Mouse (Mus musculus) lung, embryonic 16.5 days (tissue): ENCODE data around the gene Olfr1410. TPM values are rescaled to one million over a fixed set of nuclear protein-coding genes. Genes with fewer than 3 reads are reported as not detected.

Experiments used
- ATAC-seq: fragments of 200-750 bp; cut with Nextera tagmentation; 2 replicates; pipeline ENCODE4 v1.8.0; 2017; ENCODE audit warnings: low read depth, mild to moderate bottlenecking, moderate library complexity
- H3K27ac ChIP-seq: fragments of 300-500 bp; sonication (generic); 2 replicates; pipeline ENCODE4 v1.5.1; 2014; ENCODE audit warnings: mild to moderate bottlenecking, control low read depth, low read length
- H3K27me3 ChIP-seq: fragments of 300-500 bp; sonication (generic); 2 replicates; pipeline ENCODE4 v1.6.1; 2014; ENCODE audit warnings: low read depth, low read length, mixed read lengths; ENCODE audit not compliant: control insufficient read depth, insufficient read depth
- H3K36me3 ChIP-seq: fragments of 300-500 bp; sonication (generic); 2 replicates; pipeline ENCODE4 v1.6.1; 2014; ENCODE audit warnings: low read length; ENCODE audit not compliant: control insufficient read depth, insufficient read depth
- H3K4me1 ChIP-seq: fragments of 300-500 bp; sonication (generic); replicated peaks from 2 replicates; pipeline ENCODE4 v1.6.1; 2014; ENCODE audit warnings: low read length, mixed read lengths; ENCODE audit not compliant: control insufficient read depth, insufficient read depth
- H3K4me2 ChIP-seq: fragments of 300-500 bp; sonication (generic); 2 replicates; pipeline ENCODE4 v1.6.1; 2014; ENCODE audit warnings: low read depth, low read length, control low read depth
- H3K4me3 ChIP-seq: fragments of 300-500 bp; sonication (generic); 2 replicates; pipeline ENCODE4 v1.5.1; 2014; ENCODE audit warnings: mild to moderate bottlenecking, low read length, control low read depth
- H3K9ac ChIP-seq: fragments of 300-500 bp; sonication (generic); 2 replicates; pipeline ENCODE4 v1.6.1; 2014; ENCODE audit warnings: low read length, control low read depth
- H3K9me3 ChIP-seq: fragments of 300-500 bp; sonication (generic); 2 replicates; pipeline ENCODE4 v1.6.1; 2016; ENCODE audit warnings: low read length; ENCODE audit not compliant: control insufficient read depth
- WGBS: fragments of 180-500 bp; shearing (Covaris S2); extraction: QIAGEN DNeasy Blood & Tissue Kit; methylation state at CpG from one replicate; pipeline ENCODE4 v1.1.7; 2014; 5-methylcytosine and 5-hydroxymethylcytosine counted together
- polyA plus RNA-seq: library from polyadenylated mRNA; unstranded; fragments of >200 nt; fragmentation: Nextera tagmentation; extraction: Ambion mirVana; gene quantifications from 2 replicates; pipeline ENCODE4 v1.2.1, GENCODE M21; 2015

The Olfr1410 gene
- polyA plus RNA-seq, 1 experiment from 2014 or later: not detected

DNA sequence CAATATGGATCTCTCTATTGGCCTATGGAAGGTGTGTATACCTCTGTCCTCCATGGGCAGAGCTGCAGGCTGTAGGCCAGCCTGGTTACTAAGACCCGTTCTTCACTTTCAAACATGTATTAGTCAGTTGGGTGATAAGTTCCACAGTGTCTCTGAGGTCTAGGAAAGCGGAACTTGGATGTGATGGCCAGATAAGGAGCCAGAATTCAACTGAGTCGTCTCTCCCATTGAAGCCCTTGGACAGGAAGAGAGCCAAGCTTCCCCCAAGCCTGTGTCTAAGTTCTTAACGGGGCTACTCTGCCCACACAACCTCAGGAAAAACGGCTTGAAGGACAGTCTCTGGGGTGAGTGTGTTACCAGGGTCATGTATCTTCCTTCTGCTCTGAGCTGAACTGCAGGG is 53.8 kb downstream of the Olfr1410 start:
- no peak overlapping the region for H3K4me2 ChIP-seq
- ATAC-seq: no peak
- H3K9ac ChIP-seq: no peak overlapping the region
- no peaks in the 10 kb centered on the region for H3K4me1 ChIP-seq
- H3K27me3 ChIP-seq: no peaks in the 10 kb centered on the region
- H3K4me3 ChIP-seq: no peak overlapping the region
- no peak overlapping the region for H3K27ac ChIP-seq
- whole genome bisulfite sequencing: 42% methylated on average over 5 of the region's 5 CpGs
- no peaks in the 10 kb centered on the region for H3K36me3 ChIP-seq
- no peaks in the 10 kb centered on the region for H3K9me3 ChIP-seq

Other genes with a start within 250 kb of the Olfr1410 start
- 244 and 267 TPM in 2 replicates for gene Ndufa10, start 131.9 kb upstream of the Olfr1410 start, polyA plus RNA-seq
- not detected in 2 replicates for gene Olfr1416, start 120.7 kb upstream of the Olfr1410 start, polyA plus RNA-seq
- gene Olfr1415, start 109.7 kb upstream of the Olfr1410 start, polyA plus RNA-seq: not detected in 2 replicates
- not detected in 2 replicates for gene Olfr1414, start 87.1 kb upstream of the Olfr1410 start, polyA plus RNA-seq
- not detected in 2 replicates for gene Olfr1413, start 34.5 kb upstream of the Olfr1410 start, polyA plus RNA-seq
- gene Olfr1412, start 20.0 kb upstream of the Olfr1410 start, polyA plus RNA-seq: not detected in 2 replicates
- gene Olfr1411, start 11.4 kb upstream of the Olfr1410 start, polyA plus RNA-seq: not detected in 2 replicates
- gene Olfr12, start 12.0 kb downstream of the Olfr1410 start, polyA plus RNA-seq: not detected in 2 replicates
- 386 and 399 TPM in 2 replicates for gene Cops9, start 36.2 kb downstream of the Olfr1410 start, polyA plus RNA-seq
- 0.23 TPM in 1 of 2 replicates, not detected in the other for gene Otos, start 43.1 kb downstream of the Olfr1410 start, polyA plus RNA-seq
- 25.2 and 27.7 TPM in 2 replicates for gene Gpc1, start 225.9 kb downstream of the Olfr1410 start, polyA plus RNA-seq